Mouse (Mus musculus): Measurements from ENCODE around the gene Rnf208.

Gene Rnf208

DNA sequence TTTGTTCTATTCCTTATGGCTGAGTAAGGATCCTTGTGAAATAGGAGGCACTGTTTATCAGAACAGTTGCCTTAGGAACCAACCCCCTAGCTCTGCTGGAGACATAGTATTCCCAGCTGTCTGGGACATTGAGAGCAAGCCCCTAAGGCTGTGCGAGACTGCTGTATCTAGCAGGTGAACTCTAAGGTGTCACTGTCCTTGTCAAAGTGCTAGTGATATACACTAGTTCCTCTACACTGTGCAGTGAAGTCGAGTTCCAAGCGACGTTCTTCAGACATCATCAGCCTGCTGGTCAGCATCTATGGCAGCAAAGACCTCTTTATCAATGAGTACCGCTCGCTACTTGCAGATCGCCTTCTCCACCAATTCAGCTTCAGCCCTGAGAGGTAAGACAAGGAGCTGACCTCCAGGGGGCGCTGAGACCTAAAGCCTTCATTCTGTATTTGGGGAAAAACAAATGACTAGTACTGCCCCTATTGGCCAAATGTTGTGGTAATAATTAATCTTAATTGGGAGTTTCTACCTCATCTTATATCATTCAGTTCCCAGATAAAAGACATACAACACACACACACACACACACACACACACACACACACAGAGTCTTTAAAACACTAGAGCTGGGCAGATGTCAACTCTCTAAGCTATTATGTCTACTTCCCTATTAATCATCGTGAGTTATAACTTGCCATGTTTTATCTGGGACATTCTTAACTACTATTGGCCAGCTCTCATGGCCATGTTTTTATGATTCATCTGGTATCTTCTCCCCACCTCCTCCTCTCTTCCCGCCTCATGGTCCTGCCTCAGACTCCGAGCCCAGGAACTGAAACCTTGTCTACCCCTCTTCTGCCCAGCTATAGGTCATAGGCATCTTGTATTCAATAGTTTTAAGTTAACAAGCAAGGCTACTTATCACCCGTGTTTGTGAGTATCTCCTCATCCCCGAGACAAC lies 37.1 kb downstream of the Rnf208 start:
- peak; percentile 90 for DNase-seq

DNA sequence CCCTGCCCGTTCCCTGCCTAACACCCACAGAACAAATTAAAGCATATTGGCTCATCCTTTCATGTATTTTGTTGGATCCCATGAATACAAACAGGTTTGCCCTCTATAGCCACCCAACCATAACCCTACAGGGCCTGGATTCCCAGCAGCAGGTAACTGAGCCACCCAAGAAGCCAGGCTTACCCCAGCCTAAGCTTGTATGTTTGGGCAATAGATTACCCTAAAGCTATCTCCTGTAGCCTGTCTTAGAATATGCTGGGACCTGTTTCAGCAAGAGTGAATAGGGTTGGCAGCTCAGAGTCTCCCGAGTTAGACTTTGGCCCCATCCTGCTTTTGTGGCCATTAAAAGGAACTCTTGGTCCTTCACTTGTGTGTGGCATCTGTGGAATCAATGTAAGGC lies 43.5 kb downstream of the Rnf208 start:
- DNase-seq = no peak

DNA sequence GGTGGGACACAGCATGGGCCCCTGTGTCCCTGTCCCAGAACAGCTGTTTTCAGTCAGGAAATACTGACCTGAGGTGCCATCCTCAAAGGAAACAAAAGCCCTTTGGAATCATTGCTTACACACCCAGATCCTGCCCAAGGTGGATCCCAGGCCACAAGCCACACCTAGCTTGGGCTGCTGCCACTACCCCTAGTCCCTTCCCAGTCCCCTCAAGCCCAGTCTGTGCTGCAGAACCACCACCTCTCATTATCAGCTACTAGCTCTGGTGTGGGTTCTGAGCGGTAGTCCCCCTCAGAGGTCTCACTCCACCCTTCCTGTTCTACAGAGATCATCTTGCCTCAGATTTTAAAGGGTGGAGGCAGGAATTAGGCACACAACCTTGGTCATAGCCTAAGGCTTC lies 44.3 kb downstream of the Rnf208 start:
- no peak for DNase-seq

DNA sequence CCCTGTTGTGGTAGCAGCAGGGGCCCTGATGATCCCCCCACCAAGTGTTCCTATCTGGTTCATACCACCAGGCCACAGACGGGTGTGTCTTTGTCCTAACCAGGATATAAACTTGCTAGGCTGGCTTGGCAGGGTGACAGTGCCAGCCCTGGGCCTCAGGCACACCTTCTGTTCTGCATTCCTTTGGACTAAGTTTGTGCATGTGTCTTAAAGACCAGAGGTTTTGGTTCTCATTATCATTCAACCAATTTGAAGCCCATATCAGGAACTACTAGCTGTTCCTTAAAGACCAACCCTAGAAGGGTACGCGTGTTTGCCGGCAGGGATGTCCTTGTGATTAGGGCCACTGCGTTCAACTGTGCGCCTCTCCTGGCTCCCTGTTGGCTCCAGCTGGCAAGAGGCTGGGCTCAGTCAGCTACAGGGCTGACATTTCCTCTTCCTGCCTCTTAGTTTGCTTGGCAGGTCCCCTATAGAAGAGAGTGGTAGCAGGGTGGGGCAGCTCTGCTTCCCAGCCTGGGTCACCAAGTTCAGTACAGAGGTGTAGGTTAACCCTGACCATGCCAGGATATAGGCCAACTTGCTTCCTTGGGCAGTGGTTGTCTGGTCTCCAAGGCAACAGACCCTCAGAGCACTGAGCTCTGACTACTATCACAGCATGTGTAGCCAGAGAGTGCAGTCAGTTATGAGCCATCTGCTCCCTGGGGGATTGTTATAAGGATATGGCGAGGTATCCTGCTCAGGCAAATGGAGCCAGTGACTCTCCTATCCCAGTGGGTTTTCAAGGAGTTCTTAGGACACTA lies 45.0 kb downstream of the Rnf208 start:
- DNase-seq = no peak

DNA sequence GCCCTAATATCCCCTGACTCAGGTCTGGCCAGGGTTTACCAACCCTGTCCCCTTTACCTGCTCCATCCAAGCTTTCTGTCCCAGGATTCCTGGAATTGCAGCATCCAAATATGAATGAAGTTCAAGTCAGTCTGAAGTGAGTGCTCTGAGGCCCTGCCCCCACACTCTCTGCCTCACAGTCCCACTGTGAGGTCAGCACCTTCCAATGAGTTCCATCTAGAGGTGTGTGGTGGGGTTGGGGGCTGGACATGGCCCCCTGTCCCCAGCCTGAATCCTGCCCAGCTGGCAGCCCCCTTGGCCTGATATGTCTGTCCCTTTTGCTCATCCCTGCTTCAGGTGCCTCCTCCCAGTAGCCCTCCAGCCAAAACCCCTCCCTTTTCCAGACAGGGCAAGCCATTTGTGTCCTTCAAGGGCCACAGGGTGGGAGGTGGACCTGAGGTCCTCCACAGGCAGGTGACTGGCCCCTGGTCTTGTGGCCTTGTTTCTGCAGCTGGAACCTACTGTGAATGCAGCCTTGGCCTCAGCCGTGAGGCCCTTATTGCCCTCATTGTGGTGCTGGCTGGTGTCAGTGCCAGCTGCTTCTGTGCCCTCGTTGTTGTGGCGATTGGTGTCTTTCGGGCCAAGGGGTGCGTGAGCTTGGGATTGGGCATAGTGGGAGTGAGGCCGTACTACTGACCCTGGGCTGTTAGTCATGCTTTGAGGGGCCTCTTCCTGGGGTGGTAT lies 46.0 kb downstream of the Rnf208 start, which contains the start of gene Tmem210:
Gene Tmem210 (plus strand): TSS at position 219 of the 723 bp plus-strand sequence.
- DNase-seq = no peak

DNA sequence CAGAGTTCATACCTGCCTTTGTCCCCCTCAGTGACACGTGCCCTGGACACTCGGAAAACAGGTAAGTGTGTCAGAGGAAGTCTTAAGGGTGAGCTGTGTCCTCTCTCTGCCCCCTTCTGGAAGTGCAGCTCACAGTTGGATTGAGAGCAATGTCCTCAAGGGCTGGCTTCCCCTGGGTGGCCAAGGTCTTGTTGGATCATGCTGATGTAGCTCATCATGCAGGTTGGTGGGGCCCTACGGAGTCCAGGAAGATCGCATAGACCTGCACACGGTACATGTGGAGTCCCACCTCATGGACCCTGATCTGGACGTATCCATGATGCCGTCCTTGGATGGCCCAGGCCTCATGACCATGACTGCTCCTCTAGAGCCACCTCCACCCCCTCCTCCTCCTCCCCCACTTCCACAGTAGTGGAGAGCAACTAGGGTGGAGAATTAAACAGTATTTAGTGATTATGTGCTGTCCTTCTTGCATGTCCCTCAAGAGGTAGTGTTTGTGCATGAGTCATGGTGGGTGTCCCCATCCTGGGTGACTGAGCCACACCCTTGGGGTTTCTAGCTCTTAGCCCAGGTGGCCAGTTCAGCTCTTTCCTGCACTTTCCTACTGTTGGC lies 46.8 kb downstream of the Rnf208 start:
- no peak for DNase-seq

DNA sequence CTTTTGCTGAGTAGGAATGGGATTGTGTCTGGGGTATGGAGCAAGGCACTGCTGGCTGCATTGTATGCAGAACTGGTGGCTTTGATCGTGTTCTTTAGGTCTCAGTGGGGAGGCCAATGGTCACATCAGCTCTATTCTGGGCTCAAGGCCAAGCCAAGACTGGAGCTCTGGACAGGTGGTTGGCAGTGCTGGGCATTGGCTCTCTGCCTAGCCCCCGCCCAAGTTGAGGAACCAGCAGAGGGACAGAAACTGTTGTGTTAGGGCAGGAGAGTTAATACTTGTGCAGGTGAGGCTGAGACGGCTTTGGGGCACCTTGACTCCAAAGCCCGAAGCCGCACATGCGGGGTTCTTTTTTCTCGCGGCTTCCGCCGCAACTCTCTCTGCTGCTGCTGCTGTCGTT lies 47.6 kb downstream of the Rnf208 start, which contains the start of gene Lrrc26:
Gene Lrrc26 (plus strand): TSS at position 265 of the 400 bp plus-strand sequence.
- DNase-seq = no peak

DNA sequence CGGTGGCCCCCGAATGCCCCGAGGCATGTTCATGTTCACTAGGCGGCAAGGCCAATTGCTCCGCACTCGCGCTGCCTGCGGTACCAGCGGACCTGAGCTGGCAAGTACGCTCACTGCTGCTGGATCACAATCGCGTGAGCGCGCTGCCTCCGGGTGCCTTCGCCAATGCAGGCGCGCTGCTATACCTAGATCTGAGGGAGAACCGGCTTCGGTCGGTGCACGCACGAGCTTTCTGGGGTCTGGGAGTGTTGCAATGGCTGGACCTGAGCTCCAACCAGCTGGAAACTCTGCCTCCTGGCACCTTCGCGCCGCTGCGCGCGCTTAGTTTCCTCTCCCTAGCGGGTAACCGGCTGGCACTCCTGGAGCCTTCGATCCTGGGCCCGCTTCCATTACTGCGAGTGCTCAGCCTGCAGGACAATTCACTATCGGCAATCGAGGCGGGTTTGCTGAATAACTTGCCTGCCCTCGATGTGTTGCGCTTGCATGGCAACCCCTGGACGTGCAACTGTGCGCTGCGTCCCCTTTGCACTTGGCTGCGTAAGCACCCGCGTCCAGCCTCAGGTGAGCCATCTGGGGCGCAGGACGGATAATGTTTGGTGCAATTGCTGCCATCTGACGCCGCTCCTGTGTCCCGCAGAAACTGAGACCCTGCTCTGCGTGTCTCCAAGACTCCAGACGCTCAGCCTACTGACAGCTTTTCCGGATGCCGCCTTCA lies 48.2 kb downstream of the Rnf208 start:
- DNase-seq = no peak

DNA sequence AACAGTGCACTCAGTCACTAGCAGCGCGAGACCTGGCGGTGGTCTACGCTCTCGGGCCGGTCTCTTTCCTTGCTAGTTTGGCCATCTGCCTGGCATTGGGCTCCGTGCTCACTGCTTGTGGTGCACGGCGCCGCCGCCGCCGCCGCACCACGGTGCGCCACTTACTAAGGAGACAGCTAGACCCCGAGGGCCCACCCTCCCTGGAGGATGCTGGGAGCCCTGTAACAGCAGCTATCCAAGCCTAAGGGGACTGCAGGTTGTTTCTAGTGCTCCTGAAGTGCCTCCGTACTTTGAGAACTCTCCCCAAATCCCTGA lies 48.7 kb downstream of the Rnf208 start:
- DNase-seq = no peak

DNA sequence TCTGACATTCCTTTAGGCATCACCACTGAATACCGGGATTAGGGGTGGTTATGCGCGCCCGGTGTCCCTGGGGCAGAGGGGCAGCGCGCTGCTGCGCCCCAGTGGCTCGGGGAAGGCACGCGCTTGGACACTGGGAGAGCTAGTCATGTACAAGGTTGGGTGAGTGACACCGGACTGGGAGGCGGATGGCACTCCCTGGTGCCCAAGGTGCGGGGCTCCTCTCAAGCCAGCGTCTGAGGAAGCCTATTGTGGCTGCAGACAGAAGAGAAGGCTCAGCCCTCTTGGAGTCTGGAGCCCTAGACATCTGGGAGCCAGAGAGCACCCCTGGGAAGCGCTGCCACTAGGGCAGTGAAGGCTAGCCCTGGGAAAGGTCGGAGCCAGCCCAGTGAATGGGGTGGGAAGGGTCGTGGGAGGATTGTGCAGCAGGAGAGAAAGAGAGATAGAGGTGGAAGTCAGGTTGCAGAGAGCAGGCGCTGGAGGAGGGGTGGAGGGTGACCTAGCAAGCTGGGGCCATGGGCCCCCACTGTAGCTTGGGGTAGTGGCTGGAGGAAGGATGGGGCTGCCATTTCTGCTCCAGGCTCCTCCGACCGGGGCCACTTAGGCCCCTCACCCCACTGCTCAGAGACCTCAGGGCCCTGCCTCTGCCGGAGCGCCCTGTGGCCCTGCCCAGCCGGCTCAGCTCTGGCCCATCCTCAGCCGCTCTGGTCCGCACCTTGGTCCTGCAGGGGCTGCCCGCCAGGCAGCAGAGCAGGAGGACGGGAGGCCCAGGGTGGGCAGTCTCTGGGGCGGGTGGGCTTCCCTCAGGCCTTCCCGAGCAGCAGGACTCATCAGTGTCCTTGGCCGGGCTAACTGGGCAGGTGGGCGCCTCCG lies 49.4 kb downstream of the Rnf208 start:
- no peak for DNase-seq

DNA sequence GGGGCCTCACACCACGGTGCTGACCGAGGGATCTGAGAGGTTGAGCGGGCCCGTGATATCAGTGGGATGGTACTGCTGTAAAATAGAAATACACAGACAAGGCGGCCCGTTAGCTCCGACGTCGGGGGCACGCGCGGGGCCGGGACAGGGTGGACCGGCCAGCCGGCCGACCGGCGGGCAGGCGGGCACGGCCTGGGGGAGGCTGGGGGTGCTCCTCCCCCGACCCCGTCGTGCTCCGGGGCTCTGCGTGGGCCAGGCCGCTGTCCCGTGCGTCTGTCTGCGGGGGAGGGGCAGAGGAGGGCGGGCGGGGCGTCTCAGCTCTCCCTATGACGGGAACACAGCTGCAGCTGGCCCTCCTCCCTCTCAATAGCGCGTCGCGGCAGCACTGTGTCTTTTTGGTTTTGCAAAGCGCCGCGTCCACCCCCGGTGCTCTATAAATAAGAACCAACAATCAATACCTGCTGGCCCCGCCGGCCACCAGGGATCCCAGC lies 50.0 kb downstream of the Rnf208 start:
- DNase-seq = no peak

DNA sequence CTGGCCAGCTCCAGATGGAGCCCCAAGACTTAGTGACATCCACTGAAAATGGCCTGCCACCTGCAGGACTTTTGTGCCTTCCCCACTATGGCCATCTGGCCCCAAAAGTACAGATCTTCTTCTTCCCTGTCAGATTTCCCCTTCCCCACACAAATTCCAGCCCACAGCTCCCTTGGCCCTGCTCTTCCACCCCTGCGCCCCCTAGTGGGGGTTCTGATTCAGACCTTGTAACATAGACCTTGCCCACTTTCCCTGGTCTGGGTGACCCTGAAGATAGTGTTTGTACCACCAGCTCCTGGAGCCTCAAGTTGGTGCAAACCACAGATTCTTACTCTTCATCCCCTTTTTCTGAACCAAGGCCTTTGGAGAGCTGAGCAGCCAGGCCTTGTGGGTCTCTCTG lies 50.8 kb downstream of the Rnf208 start:
- DNase-seq = peak; percentile 90

DNA sequence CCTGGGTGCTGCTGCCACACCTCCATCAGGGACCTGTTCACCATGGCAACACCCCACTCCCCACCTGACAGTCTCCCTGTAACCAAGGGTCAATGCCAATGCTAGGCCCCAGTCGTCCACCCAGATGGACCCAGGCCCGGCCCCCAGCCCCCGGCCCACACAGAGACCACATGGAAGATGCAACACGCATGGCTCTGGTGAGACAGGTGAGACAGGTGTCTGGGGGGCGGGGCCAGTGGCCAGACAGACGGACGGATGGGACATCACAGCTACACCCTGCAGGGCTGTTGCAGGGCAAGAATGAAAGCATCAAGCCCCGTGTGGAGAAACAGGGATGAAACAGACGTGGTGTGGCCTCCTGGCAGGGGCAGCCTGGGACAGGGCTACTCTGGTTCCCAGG lies 51.7 kb downstream of the Rnf208 start:
- DNase-seq = no peak

Measured in thymus, postnatal 4 days (tissue).